Mouse (Mus musculus): ENCODE results near the gene Cyp26a1. TPM values are rescaled to one million over a fixed set of nuclear protein-coding genes. Genes with fewer than 3 reads are reported as not detected.

Cyp26a1 gene
- polyA plus RNA-seq (2015; fragmentation: Nextera tagmentation; extraction: Ambion mirVana), result not detected in 2 replicates

GRCm38 (mm10) chr19:37697651-37698272, at the start of gene Cyp26a1:
Gene Cyp26a1, plus strand, starts transcription at chr19:37697798.
- H3K9ac ChIP-seq (ENCODE audit: low read depth, low read length), result no peak within 1 kb of the TSS
- H3K4me3 ChIP-seq (ENCODE audit: low read depth, low read length), result peak within 1 kb of the TSS; percentile 32
- no peak for ATAC-seq (ENCODE audit: low read depth)
- H3K9me3 ChIP-seq (replicated peaks; ENCODE audit: control insufficient read depth, low read length), result no peaks in the 10 kb centered on the region
- H3K4me1 ChIP-seq (ENCODE audit: control insufficient read depth, low read depth, low read length), result peaks cover 10% of the 10 kb centered on the region
- H3K27me3 ChIP-seq (ENCODE audit: control insufficient read depth, insufficient read depth, low read depth, low read length), result peaks cover 92% of the 10 kb centered on the region
- WGBS (ENCODE audit: insufficient replicate concordance), result under 1% methylated on average over 51 of the region's 51 CpGs
- no peaks in the 10 kb centered on the region for H3K36me3 ChIP-seq (ENCODE audit: control insufficient read depth, insufficient read depth)
- H3K27ac ChIP-seq (ENCODE audit: low read length), result no peak within 1 kb of the TSS
- H3K4me2 ChIP-seq (ENCODE audit: low read depth, low read length), result peak within 1 kb of the TSS; percentile 59

- no peak for ATAC-seq (ENCODE audit: low read depth)
- Histone ChIP-seq H3K4me3 (ENCODE audit: low read depth, low read length) (no peak overlapping the region), H3K27me3 (ENCODE audit: control insufficient read depth, insufficient read depth, low read depth, low read length) (no peaks in the 10 kb centered on the region), H3K36me3 (ENCODE audit: control insufficient read depth, insufficient read depth) (no peaks in the 10 kb centered on the region; the same call in 1 of the 2 replicates), H3K4me2 (ENCODE audit: low read depth, low read length) (no peak overlapping the region), H3K9ac (ENCODE audit: low read depth, low read length) (no peak overlapping the region), H3K27ac (ENCODE audit: low read length) (no peak overlapping the region), H3K9me3 (replicated peaks; ENCODE audit: control insufficient read depth, low read length) (no peaks in the 10 kb centered on the region), H3K4me1 (ENCODE audit: control insufficient read depth, low read depth, low read length) (no peaks in the 10 kb centered on the region)
- WGBS (ENCODE audit: insufficient replicate concordance), result 69% methylated on average over 2 of the region's 2 CpGs
Observed at GRCm38 (mm10) chr19:37647994-37648393, 49.6 kb upstream of the Cyp26a1 start.

- 78% methylated on average over 2 of the region's 2 CpGs for WGBS (ENCODE audit: insufficient replicate concordance)
- H3K9me3 ChIP-seq (replicated peaks; ENCODE audit: control insufficient read depth, low read length), result no peaks in the 10 kb centered on the region
- H3K4me1 ChIP-seq (ENCODE audit: control insufficient read depth, low read depth, low read length), result no peaks in the 10 kb centered on the region
- no peak overlapping the region for H3K4me3 ChIP-seq (ENCODE audit: low read depth, low read length)
- H3K27me3 ChIP-seq (ENCODE audit: control insufficient read depth, insufficient read depth, low read depth, low read length), result no peaks in the 10 kb centered on the region
- H3K9ac ChIP-seq (ENCODE audit: low read depth, low read length), result no peak overlapping the region
- no peak overlapping the region for H3K4me2 ChIP-seq (ENCODE audit: low read depth, low read length)
- no peak overlapping the region for H3K27ac ChIP-seq (ENCODE audit: low read length)
- no peaks in the 10 kb centered on the region; the same call in 1 of the 2 replicates for H3K36me3 ChIP-seq (ENCODE audit: control insufficient read depth, insufficient read depth)
- no peak for ATAC-seq (ENCODE audit: low read depth)
Observed at GRCm38 (mm10) chr19:37650526-37650925, 47.1 kb upstream of the Cyp26a1 start.

- Histone ChIP-seq H3K9me3 (replicated peaks; ENCODE audit: control insufficient read depth, low read length) (no peaks in the 10 kb centered on the region), H3K4me1 (ENCODE audit: control insufficient read depth, low read depth, low read length) (no peaks in the 10 kb centered on the region), H3K27ac (ENCODE audit: low read length) (no peak overlapping the region), H3K27me3 (ENCODE audit: control insufficient read depth, insufficient read depth, low read depth, low read length) (no peaks in the 10 kb centered on the region), H3K4me2 (ENCODE audit: low read depth, low read length) (no peak overlapping the region), H3K4me3 (ENCODE audit: low read depth, low read length) (no peak overlapping the region), H3K9ac (ENCODE audit: low read depth, low read length) (no peak overlapping the region), H3K36me3 (ENCODE audit: control insufficient read depth, insufficient read depth) (no peaks in the 10 kb centered on the region)
- 25% methylated on average over 5 of the region's 5 CpGs for WGBS (ENCODE audit: insufficient replicate concordance)
- peak; percentile 43; the same call in 1 of the 2 replicates for ATAC-seq (ENCODE audit: low read depth)
Observed at GRCm38 (mm10) chr19:37654012-37654411, 43.6 kb upstream of the Cyp26a1 start.

GRCm38 (mm10) chr19:37656441-37656840, 41.2 kb upstream of the Cyp26a1 start:
- Histone ChIP-seq H3K4me3 (ENCODE audit: low read depth, low read length) (no peak overlapping the region), H3K27ac (ENCODE audit: low read length) (no peak overlapping the region), H3K27me3 (ENCODE audit: control insufficient read depth, insufficient read depth, low read depth, low read length) (no peaks in the 10 kb centered on the region), H3K9me3 (replicated peaks; ENCODE audit: control insufficient read depth, low read length) (no peaks in the 10 kb centered on the region), H3K9ac (ENCODE audit: low read depth, low read length) (no peak overlapping the region), H3K4me1 (ENCODE audit: control insufficient read depth, low read depth, low read length) (no peaks in the 10 kb centered on the region), H3K36me3 (ENCODE audit: control insufficient read depth, insufficient read depth) (peaks cover 2% of the 10 kb centered on the region; the same call in 1 of the 2 replicates), H3K4me2 (ENCODE audit: low read depth, low read length) (no peak overlapping the region)
- 55% methylated on average over 9 of the region's 9 CpGs for WGBS (ENCODE audit: insufficient replicate concordance)
- ATAC-seq (ENCODE audit: low read depth), result no peak

GRCm38 (mm10) chr19:37665256-37665655, 32.3 kb upstream of the Cyp26a1 start:
- Histone ChIP-seq H3K9ac (ENCODE audit: low read depth, low read length) (no peak overlapping the region), H3K27ac (ENCODE audit: low read length) (no peak overlapping the region), H3K9me3 (replicated peaks; ENCODE audit: control insufficient read depth, low read length) (no peaks in the 10 kb centered on the region), H3K4me3 (ENCODE audit: low read depth, low read length) (no peak overlapping the region), H3K4me1 (ENCODE audit: control insufficient read depth, low read depth, low read length) (peaks cover 17% of the 10 kb centered on the region), H3K36me3 (ENCODE audit: control insufficient read depth, insufficient read depth) (peaks cover under 1% of the 10 kb centered on the region; the same call in 1 of the 2 replicates), H3K4me2 (ENCODE audit: low read depth, low read length) (no peak overlapping the region), H3K27me3 (ENCODE audit: control insufficient read depth, insufficient read depth, low read depth, low read length) (no peaks in the 10 kb centered on the region)
- 47% methylated on average over 6 of the region's 6 CpGs for WGBS (ENCODE audit: insufficient replicate concordance)
- no peak for ATAC-seq (ENCODE audit: low read depth)

- peak; percentile 95 for ATAC-seq (ENCODE audit: low read depth)
Observed at GRCm38 (mm10) chr19:37667855-37668594, 29.6 kb upstream of the Cyp26a1 start.

GRCm38 (mm10) chr19:37668657-37669056, 28.9 kb upstream of the Cyp26a1 start:
- no peaks in the 10 kb centered on the region for H3K27me3 ChIP-seq (ENCODE audit: control insufficient read depth, insufficient read depth, low read depth, low read length)
- no peaks in the 10 kb centered on the region for H3K9me3 ChIP-seq (replicated peaks; ENCODE audit: control insufficient read depth, low read length)
- 76% methylated on average over 5 of the region's 5 CpGs for WGBS (ENCODE audit: insufficient replicate concordance)
- ATAC-seq (ENCODE audit: low read depth), result no peak
- no peak overlapping the region for H3K4me3 ChIP-seq (ENCODE audit: low read depth, low read length)
- no peak overlapping the region for H3K9ac ChIP-seq (ENCODE audit: low read depth, low read length)
- peaks cover 17% of the 10 kb centered on the region for H3K4me1 ChIP-seq (ENCODE audit: control insufficient read depth, low read depth, low read length)
- H3K27ac ChIP-seq (ENCODE audit: low read length), result peak overlapping the region; percentile 50; the same call in 1 of the 2 replicates
- no peaks in the 10 kb centered on the region for H3K36me3 ChIP-seq (ENCODE audit: control insufficient read depth, insufficient read depth)
- peak overlapping the region; percentile 44 for H3K4me2 ChIP-seq (ENCODE audit: low read depth, low read length)

More at GRCm38 (mm10) chr19:37667855-37668594, 29.6 kb upstream of the Cyp26a1 start:
- H3K9ac ChIP-seq (ENCODE audit: low read depth, low read length), result no peak overlapping the region
- no peak overlapping the region for H3K4me3 ChIP-seq (ENCODE audit: low read depth, low read length)
- H3K9me3 ChIP-seq (replicated peaks; ENCODE audit: control insufficient read depth, low read length), result no peaks in the 10 kb centered on the region
- H3K4me1 ChIP-seq (ENCODE audit: control insufficient read depth, low read depth, low read length), result peaks cover 17% of the 10 kb centered on the region
- 26% methylated on average over 13 of the region's 13 CpGs for WGBS (ENCODE audit: insufficient replicate concordance)
- H3K27ac ChIP-seq (ENCODE audit: low read length), result peak overlapping the region; percentile 61
- peak overlapping the region; percentile 44 for H3K4me2 ChIP-seq (ENCODE audit: low read depth, low read length)
- no peaks in the 10 kb centered on the region for H3K36me3 ChIP-seq (ENCODE audit: control insufficient read depth, insufficient read depth)
- H3K27me3 ChIP-seq (ENCODE audit: control insufficient read depth, insufficient read depth, low read depth, low read length), result no peaks in the 10 kb centered on the region

- no peak overlapping the region for H3K27ac ChIP-seq (ENCODE audit: low read length)
- H3K27me3 ChIP-seq (ENCODE audit: control insufficient read depth, insufficient read depth, low read depth, low read length), result no peaks in the 10 kb centered on the region
- H3K36me3 ChIP-seq (ENCODE audit: control insufficient read depth, insufficient read depth), result no peaks in the 10 kb centered on the region
- 82% methylated on average over 5 of the region's 5 CpGs for WGBS (ENCODE audit: insufficient replicate concordance)
- peaks cover 17% of the 10 kb centered on the region for H3K4me1 ChIP-seq (ENCODE audit: control insufficient read depth, low read depth, low read length)
- no peaks in the 10 kb centered on the region for H3K9me3 ChIP-seq (replicated peaks; ENCODE audit: control insufficient read depth, low read length)
- no peak overlapping the region for H3K9ac ChIP-seq (ENCODE audit: low read depth, low read length)
- H3K4me3 ChIP-seq (ENCODE audit: low read depth, low read length), result no peak overlapping the region
- H3K4me2 ChIP-seq (ENCODE audit: low read depth, low read length), result no peak overlapping the region
- ATAC-seq (ENCODE audit: low read depth), result no peak
Observed at GRCm38 (mm10) chr19:37669486-37669885, 28.1 kb upstream of the Cyp26a1 start.
